Mouse (Mus musculus) thymus, adult 2 months (tissue): ENCODE results near the gene Prpf38b.

ENCODE experiments used
- CTCF ChIP-seq: fragments of 200-500 bp; IDR thresholded peaks from 2 replicates; pipeline ENCODE4 v1.5.1; 2012; ENCODE audit warnings: mild to moderate bottlenecking, control low read depth, low read length, moderate library complexity, borderline replicate concordance; ENCODE audit not compliant: control insufficient read depth, poor library complexity, insufficient read depth; ENCODE audit errors: extremely low read depth
- POLR2A ChIP-seq: fragments of 200-500 bp; IDR thresholded peaks from 2 replicates; pipeline ENCODE4 v1.6.1; 2012; ENCODE audit warnings: mild to moderate bottlenecking, low read length, control low read depth, moderate library complexity; ENCODE audit not compliant: control insufficient read depth, poor library complexity, insufficient read depth; ENCODE audit errors: extremely low read depth

- no peak for TF ChIP-seq CTCF
- no peak for TF ChIP-seq POLR2A
Observed at GRCm38 (mm10) chr3:108889908-108890307, 21.6 kb downstream of the Prpf38b start, which contains the start of gene Fndc7.
